Mouse (Mus musculus) liver, embryonic 14 days (tissue): ENCODE results near the gene Tmem8b. TPM values are rescaled to one million over a fixed set of nuclear protein-coding genes. Genes with fewer than 3 reads are reported as not detected.

Experiments used
- polyA plus RNA-seq: library from polyadenylated mRNA; depleted of rRNA; stranded (reverse); fragments of >200 nt; gene quantifications from 2 replicates; pipeline ENCODE4 v1.2.3, GENCODE M21; 2012; rRNA removed

Tmem8b gene
- polyA plus RNA-seq, result 0.18 and 0.26 TPM in 2 replicates

GRCm38 (mm10) chr4:43668782-43669427 lies at the start of gene Tmem8b, which contains the start of gene Fam221b:
Gene Tmem8b (plus strand): TSS chr4:43668971.
Gene Fam221b (minus strand): TSS chr4:43669145.

GRCm38 (mm10) chr4:43631046-43631955 lies 37.5 kb upstream of the Tmem8b start, which contains the start of gene Npr2:
Gene Npr2 (plus strand): TSS chr4:43631935.

DNA sequence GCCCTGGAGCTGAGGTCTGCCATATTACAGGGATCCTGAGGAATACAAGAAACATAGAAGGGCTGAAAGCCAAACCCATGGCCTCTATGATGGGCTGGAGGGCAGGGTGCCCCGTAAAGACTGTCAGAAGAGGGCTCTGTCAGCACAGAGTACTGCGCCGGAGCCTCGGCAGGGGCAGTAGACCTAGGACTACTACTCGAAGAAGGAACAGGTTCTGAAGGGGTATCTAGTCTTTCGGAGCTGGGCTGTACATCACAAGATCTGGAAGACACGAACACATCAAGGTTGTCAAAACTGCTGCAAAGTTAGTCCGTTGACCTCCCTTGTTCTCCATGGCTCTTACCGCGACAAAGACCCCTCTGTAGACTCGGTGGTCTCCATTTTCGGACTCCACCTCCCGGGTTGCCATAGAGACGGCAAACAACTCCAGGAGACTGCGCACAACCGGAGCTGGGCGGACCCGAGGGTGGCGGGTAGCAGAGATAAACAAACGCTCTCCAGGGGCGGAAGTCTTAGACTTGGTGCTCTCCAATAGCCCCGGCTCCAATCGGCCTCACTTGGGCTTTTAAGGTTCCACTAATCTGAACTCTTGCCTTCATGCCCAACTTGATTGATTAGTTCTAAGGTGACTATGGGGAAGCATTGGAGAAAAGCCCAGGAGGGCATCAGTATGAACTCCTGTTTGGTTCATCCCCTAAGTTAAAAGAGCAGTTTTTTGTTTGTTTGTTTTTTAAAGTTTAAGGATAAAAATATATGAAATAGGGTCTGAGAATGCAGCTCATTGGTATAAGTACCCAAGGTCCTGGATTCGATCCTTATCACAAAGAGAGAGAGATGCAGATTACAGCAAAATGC lies 15.4 kb upstream of the Tmem8b start, which contains the start of gene Spag8:
Gene Spag8 (minus strand): TSS at position 434 of the 855 bp plus-strand sequence.

GRCm38 (mm10) chr4:43656339-43657109 lies 12.2 kb upstream of the Tmem8b start, which contains the start of gene Hint2:
Gene Hint2 (minus strand): TSS chr4:43656466.

GRCm38 (mm10) chr4:43700707-43701106 lies 31.9 kb downstream of the Tmem8b start, which contains the start of gene Olfr70:
Gene Olfr70 (minus strand): TSS chr4:43700807.

GRCm38 (mm10) chr4:43709869-43710268 lies 41.1 kb downstream of the Tmem8b start, which contains the start of gene Olfr71:
Gene Olfr71 (minus strand): TSS chr4:43710255.

GRCm38 (mm10) chr4:43726995-43727394 lies 58.2 kb downstream of the Tmem8b start, which contains the start of gene Hrct1:
Gene Hrct1 (plus strand): TSS chr4:43727188.

GRCm38 (mm10) chr4:43729794-43730550 lies 61.2 kb downstream of the Tmem8b start, which contains the start of gene Spaar:
Gene Spaar (plus strand): TSS chr4:43730034.

Other genes starting within 250 kb of the Tmem8b start
- gene Fam166b, start 239.8 kb upstream of the Tmem8b start, polyA plus RNA-seq, result 0.02 TPM in 1 of 2 replicates, not detected in the other
- gene Tesk1, start 227.0 kb upstream of the Tmem8b start, polyA plus RNA-seq, result 2.4 and 2.7 TPM in 2 replicates
- gene Cd72, start 214.3 kb upstream of the Tmem8b start, polyA plus RNA-seq, result 0.20 and 0.38 TPM in 2 replicates
- 0.06 TPM in 1 of 2 replicates, not detected in the other for gene Sit1, start 185.2 kb upstream of the Tmem8b start, polyA plus RNA-seq
- 32.7 and 38.7 TPM in 2 replicates for gene Ccdc107, start 176.1 kb upstream of the Tmem8b start, polyA plus RNA-seq
- gene Arhgef39, start 169.3 kb upstream of the Tmem8b start, polyA plus RNA-seq, result 33.9 and 38.3 TPM in 2 replicates
- 0.53 and 0.58 TPM in 2 replicates for gene Car9, start 162.0 kb upstream of the Tmem8b start, polyA plus RNA-seq
- gene Tpm2, start 145.2 kb upstream of the Tmem8b start, polyA plus RNA-seq, result 9.7 and 20.6 TPM in 2 replicates
- 10.3 and 12.2 TPM in 2 replicates for gene Creb3, start 106.6 kb upstream of the Tmem8b start, polyA plus RNA-seq
- gene Tln1, start 106.3 kb upstream of the Tmem8b start, polyA plus RNA-seq, result 27.3 and 31.5 TPM in 2 replicates
- 13.7 and 16.2 TPM in 2 replicates for gene Rgp1, start 90.3 kb upstream of the Tmem8b start, polyA plus RNA-seq
- 11.1 and 12.8 TPM in 2 replicates for gene Gba2, start 90.1 kb upstream of the Tmem8b start, polyA plus RNA-seq
- gene Msmp, start 84.5 kb upstream of the Tmem8b start, polyA plus RNA-seq, result not detected in 2 replicates
- 1.5 and 1.9 TPM in 2 replicates for gene Npr2, start 37.0 kb upstream of the Tmem8b start, polyA plus RNA-seq
- gene Spag8, start 15.4 kb upstream of the Tmem8b start, polyA plus RNA-seq, result 0.12 and 0.27 TPM in 2 replicates
- gene Hint2, start 12.5 kb upstream of the Tmem8b start, polyA plus RNA-seq, result 28.3 and 30.4 TPM in 2 replicates
- 0.02 TPM in 2 replicates for gene Fam221b, start 174 bp downstream of the Tmem8b start, polyA plus RNA-seq
- gene Olfr70, start 31.8 kb downstream of the Tmem8b start, polyA plus RNA-seq, result not detected in 2 replicates
- gene Olfr71, start 41.3 kb downstream of the Tmem8b start, polyA plus RNA-seq, result not detected in 2 replicates
- gene Hrct1, start 58.2 kb downstream of the Tmem8b start, polyA plus RNA-seq, result 0.07 and 0.10 TPM in 2 replicates
- 0.01 and 0.02 TPM in 2 replicates for gene Spaar, start 61.1 kb downstream of the Tmem8b start, polyA plus RNA-seq
- not detected in 2 replicates for gene Olfr159, start 102.0 kb downstream of the Tmem8b start, polyA plus RNA-seq
- not detected in 2 replicates for gene Olfr156, start 154.9 kb downstream of the Tmem8b start, polyA plus RNA-seq
- not detected in 2 replicates for gene Olfr157, start 171.2 kb downstream of the Tmem8b start, polyA plus RNA-seq
- gene Olfr155, start 182.6 kb downstream of the Tmem8b start, polyA plus RNA-seq, result not detected in 2 replicates
- gene Reck, start 206.6 kb downstream of the Tmem8b start, polyA plus RNA-seq, result 1.7 and 2.0 TPM in 2 replicates